Comparison of ENCODE assay signal across 10 mouse cellular contexts in genomic region chr3:89251365-89251895, GRCm38 (mm10). TPM values are rescaled to one million over a fixed set of nuclear protein-coding genes. Genes with fewer than 3 reads are reported as not detected.
DNase-seq lines count a peak whose midpoint lies in the region; ATAC-seq and TF ChIP-seq lines count a peak whose summit lies in the region.
"Had no signal": no experiment of that assay in that cellular context is flagged by ENCODE, and none has a peak within 500 bp of the region (broad histone marks: within the 10 kb centered on the region; RNA-seq: fewer than 3 reads in every experiment).

No protein-coding gene starts in this region.

- no peaks in the 10 kb centered on the region for H3K9me3 ChIP-seq in forebrain, embryonic 10.5 days
- no peaks in the 10 kb centered on the region for H3K9me3 ChIP-seq in forebrain, embryonic 15.5 days
- no peaks in the 10 kb centered on the region for H3K9me3 ChIP-seq in limb, embryonic 11.5 days (ENCODE audit: control insufficient read depth, low read length)
- H3K9me3 ChIP-seq in midbrain, embryonic 13.5 days: no peaks in the 10 kb centered on the region
- H3K9me3 ChIP-seq in stomach, postnatal 0 days (ENCODE audit: control insufficient read depth, low read length): no peaks in the 10 kb centered on the region

- no peak overlapping the region for H3K4me2 ChIP-seq in forebrain, embryonic 15.5 days (replicated peaks)
- H3K4me2 ChIP-seq in limb, embryonic 11.5 days (ENCODE audit: low read depth, severe bottlenecking): peak overlapping the region; percentile 38
- peak overlapping the region; percentile 11; the same call in 1 of the 2 replicates for H3K4me2 ChIP-seq in midbrain, embryonic 13.5 days (replicated peaks)
- no peak overlapping the region for H3K4me2 ChIP-seq in stomach, postnatal 0 days (replicated peaks; ENCODE audit: low read depth)

- H3K9ac ChIP-seq in forebrain, embryonic 15.5 days (replicated peaks): no peak overlapping the region
- no peak overlapping the region for H3K9ac ChIP-seq in limb, embryonic 11.5 days (ENCODE audit: low read length)
- H3K9ac ChIP-seq in midbrain, embryonic 13.5 days (replicated peaks): no peak overlapping the region
- peak overlapping the region; percentile 48; the same call in 1 of the 2 replicates for H3K9ac ChIP-seq in stomach, postnatal 0 days (ENCODE audit: low read length)

- ATAC-seq in forebrain, embryonic 15.5 days (replicated peaks): no peak
- peak; percentile 87 to 89 for ATAC-seq in hematopoietic stem cell, adult 5-6 weeks (replicated peaks in 1 of 2; ENCODE audit: insufficient read depth in 1 of 2, low FRiP score in 2 of 2, low TSS enrichment in 1 of 2, low read depth in 1 of 2, poor library complexity in 2 of 2, severe bottlenecking in 2 of 2)
- ATAC-seq in limb, embryonic 11.5 days (ENCODE audit: insufficient number of reproducible peaks, low FRiP score, low TSS enrichment, low read depth): peak; percentile 29; the same call in 1 of the 2 replicates
- ATAC-seq in midbrain, embryonic 13.5 days: no peak
- peak; percentile 25 for ATAC-seq in stomach, postnatal 0 days (ENCODE audit: low FRiP score, low TSS enrichment)
- ATAC-seq: Patski had no signal

- peak overlapping the region; percentile 68 for H3K27ac ChIP-seq in forebrain, embryonic 10.5 days
- H3K27ac ChIP-seq in forebrain, embryonic 15.5 days (replicated peaks): no peak overlapping the region
- H3K27ac ChIP-seq in limb, embryonic 11.5 days (replicated peaks; ENCODE audit: low read depth, low read length): no peak overlapping the region
- H3K27ac ChIP-seq in midbrain, embryonic 13.5 days: no peak overlapping the region
- H3K27ac ChIP-seq in stomach, postnatal 0 days (replicated peaks): peak overlapping the region; percentile 63; the same call in 1 of the 2 replicates
- H3K27ac ChIP-seq: macrophage had no signal

- peaks cover 47% of the 10 kb centered on the region for H3K4me1 ChIP-seq in forebrain, embryonic 10.5 days
- peaks cover 17% of the 10 kb centered on the region for H3K4me1 ChIP-seq in forebrain, embryonic 15.5 days
- H3K4me1 ChIP-seq in limb, embryonic 11.5 days (ENCODE audit: control insufficient read depth, insufficient read depth, low read length): peaks cover 15% of the 10 kb centered on the region
- peaks cover 26% of the 10 kb centered on the region for H3K4me1 ChIP-seq in midbrain, embryonic 13.5 days (replicated peaks)
- H3K4me1 ChIP-seq in stomach, postnatal 0 days (replicated peaks; ENCODE audit: control insufficient read depth, insufficient read depth): peaks cover 4% of the 10 kb centered on the region; the same call in 1 of the 2 replicates

- no peak for TF ChIP-seq EP300 in stomach, postnatal 0 days (optimal IDR thresholded peaks at IDR 0.05)

- peaks cover 28% of the 10 kb centered on the region for H3K36me3 ChIP-seq in forebrain, embryonic 10.5 days (replicated peaks)
- H3K36me3 ChIP-seq in forebrain, embryonic 15.5 days: no peaks in the 10 kb centered on the region
- H3K36me3 ChIP-seq in limb, embryonic 11.5 days (ENCODE audit: control insufficient read depth, insufficient read depth, low read length): no peaks in the 10 kb centered on the region; the same call in 1 of the 2 replicates
- peaks cover 6% of the 10 kb centered on the region; the same call in 1 of the 2 replicates for H3K36me3 ChIP-seq in midbrain, embryonic 13.5 days
- H3K36me3 ChIP-seq in stomach, postnatal 0 days (ENCODE audit: control insufficient read depth, insufficient read depth, low read length): no peaks in the 10 kb centered on the region

- DNase-seq in forebrain, embryonic 10.5 days (ENCODE audit: extremely low spot score, low spot score): peak; percentile 35
- DNase-seq in embryo, embryonic 11 days: peak; percentile 74
- DNase-seq in limb, embryonic 11.5 days (ENCODE audit: low spot score): peak; percentile 59
- peak; percentile 40 for DNase-seq in stomach, postnatal 0 days (ENCODE audit: low spot score)
- no peak for DNase-seq in ovary, postnatal 14 days (ENCODE audit: low spot score)

- WGBS in forebrain, embryonic 10.5 days: 11% methylated on average over 17 of the region's 17 CpGs
- WGBS in forebrain, embryonic 15.5 days: 10% methylated on average over 17 of the region's 17 CpGs
- WGBS in limb, embryonic 11.5 days: 6% methylated on average over 17 of the region's 17 CpGs
- 8% methylated on average over 17 of the region's 17 CpGs for WGBS in midbrain, embryonic 13.5 days
- 9% methylated on average over 17 of the region's 17 CpGs for WGBS in stomach, postnatal 0 days

- H3K27me3 ChIP-seq in forebrain, embryonic 10.5 days (ENCODE audit: poor library complexity, severe bottlenecking): peaks cover 23% of the 10 kb centered on the region
- H3K27me3 ChIP-seq in forebrain, embryonic 15.5 days: no peaks in the 10 kb centered on the region
- no peaks in the 10 kb centered on the region for H3K27me3 ChIP-seq in limb, embryonic 11.5 days (ENCODE audit: control insufficient read depth, insufficient read depth, low read length)
- 0 out of 2 replicates have a peak, but pooled peaks cover 3% of the 10 kb centered on the region for H3K27me3 ChIP-seq in midbrain, embryonic 13.5 days
- H3K27me3 ChIP-seq in stomach, postnatal 0 days (ENCODE audit: control insufficient read depth, insufficient read depth, low read length): no peaks in the 10 kb centered on the region
- H3K27me3 ChIP-seq: Patski had no signal

- peak overlapping the region; percentile 32 for H3K4me3 ChIP-seq in forebrain, embryonic 10.5 days
- H3K4me3 ChIP-seq in forebrain, embryonic 15.5 days: no peak overlapping the region
- no peak overlapping the region for H3K4me3 ChIP-seq in limb, embryonic 11.5 days (ENCODE audit: low read depth, low read length)
- H3K4me3 ChIP-seq in midbrain, embryonic 13.5 days (replicated peaks): no peak overlapping the region
- no peak overlapping the region for H3K4me3 ChIP-seq in stomach, postnatal 0 days (ENCODE audit: low read depth, low read length)

- no peak for TF ChIP-seq CTCF in stomach, postnatal 0 days (IDR thresholded peaks at IDR 0.05; ENCODE audit: low read depth)

RNA-seq across cellular contexts. Expression of gene Trim46, which starts 5.3 kb away (rescaled TPM):
- polyA plus RNA-seq in forebrain, embryonic 10.5 days (2016; fragmentation: Nextera tagmentation; extraction: Ambion mirVana): 4.4 and 5.4 TPM in 2 replicates
- 57.7 and 58.7 TPM in 2 replicates for polyA plus RNA-seq in forebrain, embryonic 15.5 days (2015; fragmentation: Nextera tagmentation; extraction: Ambion mirVana)
- 3.4 and 3.8 TPM in 2 replicates for total RNA-seq in hematopoietic stem cell, adult 5-6 weeks (2017)
- polyA plus RNA-seq in limb, embryonic 11.5 days (2014; fragmentation: Nextera tagmentation; extraction: Ambion mirVana): 4.0 and 5.5 TPM in 2 replicates
- 58.6 and 59.4 TPM in 2 replicates for polyA plus RNA-seq in midbrain, embryonic 13.5 days (2015; fragmentation: Nextera tagmentation; extraction: Ambion mirVana)
- polyA plus RNA-seq in stomach, postnatal 0 days (2015; fragmentation: Nextera tagmentation; extraction: Ambion mirVana): 2.7 and 3.3 TPM in 2 replicates
- polyA plus RNA-seq: macrophage had no signal

RNA-seq across cellular contexts. Expression of gene Krtcap2, which starts 5.7 kb away (rescaled TPM):
- polyA plus RNA-seq in forebrain, embryonic 10.5 days (2016; fragmentation: Nextera tagmentation; extraction: Ambion mirVana): 260 and 275 TPM in 2 replicates
- polyA plus RNA-seq in forebrain, embryonic 15.5 days (2015; fragmentation: Nextera tagmentation; extraction: Ambion mirVana): 192 and 205 TPM in 2 replicates
- 108 and 186 TPM in 2 replicates for total RNA-seq in hematopoietic stem cell, adult 5-6 weeks (2017)
- polyA plus RNA-seq in limb, embryonic 11.5 days (2014; fragmentation: Nextera tagmentation; extraction: Ambion mirVana): 272 and 295 TPM in 2 replicates
- polyA plus RNA-seq in midbrain, embryonic 13.5 days (2015; fragmentation: Nextera tagmentation; extraction: Ambion mirVana): 205 and 209 TPM in 2 replicates
- polyA plus RNA-seq in stomach, postnatal 0 days (2015; fragmentation: Nextera tagmentation; extraction: Ambion mirVana): 266 and 314 TPM in 2 replicates

RNA-seq across cellular contexts. Expression of gene Dpm3, which starts 7.7 kb away (rescaled TPM):
- 76.7 and 78.6 TPM in 2 replicates for polyA plus RNA-seq in forebrain, embryonic 10.5 days (2016; fragmentation: Nextera tagmentation; extraction: Ambion mirVana)
- 76.5 and 89.6 TPM in 2 replicates for polyA plus RNA-seq in forebrain, embryonic 15.5 days (2015; fragmentation: Nextera tagmentation; extraction: Ambion mirVana)
- total RNA-seq in hematopoietic stem cell, adult 5-6 weeks (2017): 65.6 and 96.1 TPM in 2 replicates
- 93.3 and 106 TPM in 2 replicates for polyA plus RNA-seq in limb, embryonic 11.5 days (2014; fragmentation: Nextera tagmentation; extraction: Ambion mirVana)
- polyA plus RNA-seq in midbrain, embryonic 13.5 days (2015; fragmentation: Nextera tagmentation; extraction: Ambion mirVana): 74.6 and 75.9 TPM in 2 replicates
- polyA plus RNA-seq in stomach, postnatal 0 days (2015; fragmentation: Nextera tagmentation; extraction: Ambion mirVana): 140 and 152 TPM in 2 replicates

RNA-seq across cellular contexts. Expression of gene Slc50a1, which starts 18.9 kb away (rescaled TPM):
- 25.1 and 26.0 TPM in 2 replicates for polyA plus RNA-seq in forebrain, embryonic 10.5 days (2016; fragmentation: Nextera tagmentation; extraction: Ambion mirVana)
- polyA plus RNA-seq in forebrain, embryonic 15.5 days (2015; fragmentation: Nextera tagmentation; extraction: Ambion mirVana): 35.4 and 40.6 TPM in 2 replicates
- total RNA-seq in hematopoietic stem cell, adult 5-6 weeks (2017): 96.6 and 133 TPM in 2 replicates
- 46.4 and 47.2 TPM in 2 replicates for polyA plus RNA-seq in limb, embryonic 11.5 days (2014; fragmentation: Nextera tagmentation; extraction: Ambion mirVana)
- 31.8 and 37.5 TPM in 2 replicates for polyA plus RNA-seq in midbrain, embryonic 13.5 days (2015; fragmentation: Nextera tagmentation; extraction: Ambion mirVana)
- 107 and 113 TPM in 2 replicates for polyA plus RNA-seq in stomach, postnatal 0 days (2015; fragmentation: Nextera tagmentation; extraction: Ambion mirVana)

RNA-seq across cellular contexts. Expression of gene Muc1, which starts 22.6 kb away (rescaled TPM):
- 1.7 and 1.8 TPM in 2 replicates for polyA plus RNA-seq in forebrain, embryonic 10.5 days (2016; fragmentation: Nextera tagmentation; extraction: Ambion mirVana)
- 1.1 and 1.8 TPM in 2 replicates for polyA plus RNA-seq in forebrain, embryonic 15.5 days (2015; fragmentation: Nextera tagmentation; extraction: Ambion mirVana)
- 0.44 and 1.7 TPM in 2 replicates for total RNA-seq in hematopoietic stem cell, adult 5-6 weeks (2017)
- polyA plus RNA-seq in limb, embryonic 11.5 days (2014; fragmentation: Nextera tagmentation; extraction: Ambion mirVana): 0.68 TPM in 1 of 2 replicates, not detected in the other
- 3.2 and 3.4 TPM in 2 replicates for polyA plus RNA-seq in midbrain, embryonic 13.5 days (2015; fragmentation: Nextera tagmentation; extraction: Ambion mirVana)
- polyA plus RNA-seq in stomach, postnatal 0 days (2015; fragmentation: Nextera tagmentation; extraction: Ambion mirVana): 212 and 255 TPM in 2 replicates
- polyA plus RNA-seq: macrophage had no signal

Comparison
In these comparisons a context has a peak if more than half of its experiments do, and no peak if none do; other contexts are left out.
1. H3K27ac ChIP-seq: peak in forebrain, embryonic 10.5 days (single experiment) and stomach, postnatal 0 days (single experiment); none in forebrain, embryonic 15.5 days (single experiment), limb, embryonic 11.5 days (single experiment) and midbrain, embryonic 13.5 days (single experiment).
2. ATAC-seq: peak in hematopoietic stem cell, adult 5-6 weeks (2 of 2), limb, embryonic 11.5 days (single experiment) and stomach, postnatal 0 days (single experiment); none in forebrain, embryonic 15.5 days (single experiment) and midbrain, embryonic 13.5 days (single experiment).
3. H3K4me2 ChIP-seq: peak in limb, embryonic 11.5 days (single experiment) and midbrain, embryonic 13.5 days (single experiment); none in forebrain, embryonic 15.5 days (single experiment) and stomach, postnatal 0 days (single experiment).